Mouse (Mus musculus): Measurements from ENCODE around the gene Sfxn4. TPM values are rescaled to one million over a fixed set of nuclear protein-coding genes. Genes with fewer than 3 reads are reported as not detected.

Gene Sfxn4
- total and polyA plus RNA-seq, 3 experiments: 0.13 to 6.1 (median 0.82) TPM

DNA sequence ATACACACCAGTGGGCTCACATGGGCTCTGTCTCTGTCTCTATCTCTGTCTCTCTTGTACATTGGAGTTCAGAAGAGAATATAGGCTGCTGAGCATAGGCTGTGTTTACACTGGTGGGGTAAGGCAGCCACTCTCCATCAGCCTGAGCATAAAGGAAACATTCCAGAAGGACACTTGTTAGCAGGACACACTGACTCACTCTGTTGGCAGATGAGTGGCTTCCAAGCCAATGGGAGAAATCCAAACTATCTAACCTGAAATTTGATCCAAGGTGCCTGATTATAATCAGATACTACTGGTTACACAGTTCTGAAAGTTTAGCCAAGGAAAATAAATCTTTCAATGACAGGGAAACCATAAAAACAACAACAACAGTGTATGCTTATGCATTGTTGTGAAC lies 15.5 kb downstream of the Sfxn4 start:
- peaks cover 24% of the 10 kb centered on the region for H3K36me3 ChIP-seq (replicated peaks)
- TF ChIP-seq GATA1 (IDR thresholded peaks at IDR 0.05; ENCODE audit: borderline replicate concordance, low read length): no peak
- TF ChIP-seq CTCF (IDR thresholded peaks at IDR 0.05; ENCODE audit: low read depth, low read length): no peak
- no peak for TF ChIP-seq TAL1 (conservative IDR thresholded peaks at IDR 0.05; ENCODE audit: low read depth, low read length)
- no peak for TF ChIP-seq POLR2AphosphoS5 (IDR thresholded peaks at IDR 0.05; ENCODE audit: insufficient replicate concordance, low read depth, low read length)

GRCm38 (mm10) chr19:60843324-60843723 lies 18.0 kb downstream of the Sfxn4 start:
- Histone ChIP-seq H3K9me3 (replicated peaks) (no peaks in the 10 kb centered on the region), H3K4me1 (ENCODE audit: insufficient read depth, low read depth, low read length) (no peaks in the 10 kb centered on the region; the same call in 1 of the 2 replicates), H3K36me3 (replicated peaks) (peaks cover 38% of the 10 kb centered on the region), H3K4me3 (ENCODE audit: low read depth, low read length) (no peak overlapping the region), H3K27me3 (ENCODE audit: insufficient read depth, low read length) (no peaks in the 10 kb centered on the region)
- no peak for DNase-seq (ENCODE audit: low spot score)
- TF ChIP-seq GATA2 (IDR thresholded peaks at IDR 0.05; ENCODE audit: borderline replicate concordance, low read depth, low read length): no peak
- TF ChIP-seq GATA1 (IDR thresholded peaks at IDR 0.05; ENCODE audit: borderline replicate concordance, low read length): no peak
- TF ChIP-seq POLR2AphosphoS5 (IDR thresholded peaks at IDR 0.05; ENCODE audit: insufficient replicate concordance, low read depth, low read length): no peak
- TF ChIP-seq CTCF (IDR thresholded peaks at IDR 0.05; ENCODE audit: low read depth, low read length): no peak
- no peak for TF ChIP-seq TAL1 (conservative IDR thresholded peaks at IDR 0.05; ENCODE audit: low read depth, low read length)
- no peak for ATAC-seq (ENCODE audit: extremely low read depth, insufficient number of reproducible peaks, low FRiP score, poor library complexity, severe bottlenecking)

More for the DNA sequence above, 15.5 kb downstream of the Sfxn4 start:
- Histone ChIP-seq H3K4me3 (ENCODE audit: low read depth, low read length) (no peak overlapping the region), H3K4me1 (ENCODE audit: insufficient read depth, low read depth, low read length) (no peaks in the 10 kb centered on the region; the same call in 1 of the 2 replicates), H3K9me3 (replicated peaks) (no peaks in the 10 kb centered on the region), H3K27me3 (ENCODE audit: insufficient read depth, low read length) (no peaks in the 10 kb centered on the region)
- ATAC-seq (ENCODE audit: extremely low read depth, insufficient number of reproducible peaks, low FRiP score, poor library complexity, severe bottlenecking): no peak
- no peak for DNase-seq (ENCODE audit: low spot score)

DNA sequence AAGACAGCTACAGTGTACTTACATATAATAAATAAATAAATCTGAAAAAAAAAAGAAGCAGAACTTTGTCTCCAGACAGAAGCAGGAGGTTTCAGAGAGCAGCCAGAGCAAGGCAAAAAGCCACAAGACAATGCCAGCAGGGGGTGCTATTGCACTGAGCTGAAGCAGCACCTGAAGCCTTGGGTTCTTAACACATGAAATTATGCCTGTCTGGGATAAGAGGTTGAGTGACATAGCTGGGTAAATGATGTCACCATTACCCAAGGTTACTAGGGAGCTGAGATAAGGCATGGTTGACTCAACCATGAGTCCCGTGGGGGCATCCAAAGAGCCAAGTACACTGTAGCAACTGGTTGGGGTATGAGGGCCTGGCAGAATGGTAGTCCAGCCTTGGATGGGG lies 23.5 kb downstream of the Sfxn4 start:
- Histone ChIP-seq H3K4me1 (ENCODE audit: insufficient read depth, low read depth, low read length) (0 out of 2 replicates have a peak, but pooled peaks cover 3% of the 10 kb centered on the region), H3K36me3 (replicated peaks) (peaks cover 73% of the 10 kb centered on the region), H3K27me3 (ENCODE audit: insufficient read depth, low read length) (no peaks in the 10 kb centered on the region), H3K9me3 (replicated peaks) (no peaks in the 10 kb centered on the region), H3K4me3 (ENCODE audit: low read depth, low read length) (no peak overlapping the region)
- TF ChIP-seq POLR2AphosphoS5 (IDR thresholded peaks at IDR 0.05; ENCODE audit: insufficient replicate concordance, low read depth, low read length): no peak
- TF ChIP-seq GATA1 (IDR thresholded peaks at IDR 0.05; ENCODE audit: borderline replicate concordance, low read length): no peak
- no peak for TF ChIP-seq GATA2 (IDR thresholded peaks at IDR 0.05; ENCODE audit: borderline replicate concordance, low read depth, low read length)
- peak; percentile 53; the same call in 1 of the 2 replicates for TF ChIP-seq CTCF (IDR thresholded peaks at IDR 0.05; ENCODE audit: low read depth, low read length)
- TF ChIP-seq TAL1 (conservative IDR thresholded peaks at IDR 0.05; ENCODE audit: low read depth, low read length): no peak
- DNase-seq (ENCODE audit: low spot score): peak; percentile 15
- peak; percentile 63; the same call in 1 of the 2 replicates for ATAC-seq (ENCODE audit: extremely low read depth, insufficient number of reproducible peaks, low FRiP score, poor library complexity, severe bottlenecking)

DNA sequence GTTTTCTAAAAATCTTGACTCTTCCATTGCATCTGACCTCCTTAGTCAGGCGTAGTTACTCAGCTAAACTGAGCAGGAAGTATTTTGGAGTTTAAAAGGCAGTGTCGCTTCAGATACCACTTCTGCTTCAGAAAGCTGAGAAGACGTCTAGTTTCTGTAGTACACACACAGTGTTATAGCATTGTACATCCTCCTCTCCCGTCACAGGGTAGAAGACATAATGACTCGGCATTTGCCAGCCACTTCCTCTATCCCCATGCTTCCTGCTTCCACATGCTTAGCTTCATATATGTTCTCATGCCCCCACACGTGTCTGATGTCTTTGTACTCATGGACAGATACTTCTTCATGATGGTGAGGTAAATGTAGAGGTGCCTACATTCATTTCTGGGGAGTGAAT lies 42.6 kb downstream of the Sfxn4 start:
- peak; percentile 60 for ATAC-seq (ENCODE audit: extremely low read depth, insufficient number of reproducible peaks, low FRiP score, poor library complexity, severe bottlenecking)
- no peaks in the 10 kb centered on the region for H3K27me3 ChIP-seq (ENCODE audit: insufficient read depth, low read length)
- H3K36me3 ChIP-seq (replicated peaks): peaks cover 66% of the 10 kb centered on the region
- no peak overlapping the region for H3K4me3 ChIP-seq (ENCODE audit: low read depth, low read length)
- DNase-seq (ENCODE audit: low spot score): no peak
- H3K9me3 ChIP-seq (replicated peaks): no peaks in the 10 kb centered on the region
- H3K4me1 ChIP-seq (ENCODE audit: insufficient read depth, low read depth, low read length): 0 out of 2 replicates have a peak, but pooled peaks cover 2% of the 10 kb centered on the region
- no peak for TF ChIP-seq CTCF (IDR thresholded peaks at IDR 0.05; ENCODE audit: low read depth, low read length)
- no peak for TF ChIP-seq GATA1 (IDR thresholded peaks at IDR 0.05; ENCODE audit: borderline replicate concordance, low read length)
- no peak for TF ChIP-seq GATA2 (IDR thresholded peaks at IDR 0.05; ENCODE audit: borderline replicate concordance, low read depth, low read length)
- no peak for TF ChIP-seq TAL1 (conservative IDR thresholded peaks at IDR 0.05; ENCODE audit: low read depth, low read length)
- no peak for TF ChIP-seq POLR2AphosphoS5 (IDR thresholded peaks at IDR 0.05; ENCODE audit: insufficient replicate concordance, low read depth, low read length)

DNA sequence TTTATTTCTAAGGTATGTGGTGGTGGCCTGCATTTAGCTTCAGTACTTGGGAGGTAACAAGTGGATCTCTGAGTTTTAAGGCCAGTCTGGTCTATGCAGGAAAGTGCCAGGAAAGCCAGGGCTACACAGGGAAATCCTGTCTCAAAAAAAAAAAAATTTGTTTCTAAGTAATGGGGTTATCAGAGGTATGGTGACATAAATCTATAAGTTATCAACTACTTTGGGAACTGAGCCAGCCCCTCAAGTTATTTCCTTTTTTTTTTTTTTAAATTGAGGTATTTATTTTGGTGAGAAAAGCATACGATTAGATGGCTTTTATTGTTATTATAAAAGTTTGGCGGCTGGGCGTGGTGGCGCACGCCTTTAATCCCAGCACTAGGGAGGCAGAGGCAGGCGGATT lies 48.1 kb downstream of the Sfxn4 start:
- H3K9me3 ChIP-seq (replicated peaks): no peaks in the 10 kb centered on the region
- ATAC-seq (ENCODE audit: extremely low read depth, insufficient number of reproducible peaks, low FRiP score, poor library complexity, severe bottlenecking) (no peak), DNase-seq (ENCODE audit: low spot score) (no peak)
- H3K27me3 ChIP-seq (ENCODE audit: insufficient read depth, low read length): no peaks in the 10 kb centered on the region
- H3K36me3 ChIP-seq (replicated peaks): peaks cover 28% of the 10 kb centered on the region
- H3K4me1 ChIP-seq (ENCODE audit: insufficient read depth, low read depth, low read length): peaks cover 18% of the 10 kb centered on the region
- no peak overlapping the region for H3K4me3 ChIP-seq (ENCODE audit: low read depth, low read length)
- no peak for TF ChIP-seq TAL1 (conservative IDR thresholded peaks at IDR 0.05; ENCODE audit: low read depth, low read length)
- TF ChIP-seq GATA1 (IDR thresholded peaks at IDR 0.05; ENCODE audit: borderline replicate concordance, low read length): no peak
- no peak for TF ChIP-seq CTCF (IDR thresholded peaks at IDR 0.05; ENCODE audit: low read depth, low read length)
- TF ChIP-seq POLR2AphosphoS5 (IDR thresholded peaks at IDR 0.05; ENCODE audit: insufficient replicate concordance, low read depth, low read length): no peak
- TF ChIP-seq GATA2 (IDR thresholded peaks at IDR 0.05; ENCODE audit: borderline replicate concordance, low read depth, low read length): no peak

GRCm38 (mm10) chr19:60812036-60812389 lies 49.3 kb downstream of the Sfxn4 start:
- Histone ChIP-seq H3K9me3 (replicated peaks) (no peaks in the 10 kb centered on the region), H3K27me3 (ENCODE audit: insufficient read depth, low read length) (no peaks in the 10 kb centered on the region), H3K4me3 (ENCODE audit: low read depth, low read length) (peak overlapping the region; percentile 80), H3K36me3 (replicated peaks) (peaks cover 23% of the 10 kb centered on the region), H3K4me1 (ENCODE audit: insufficient read depth, low read depth, low read length) (peaks cover 18% of the 10 kb centered on the region)
- DNase-seq (ENCODE audit: low spot score) (no peak), ATAC-seq (ENCODE audit: extremely low read depth, insufficient number of reproducible peaks, low FRiP score, poor library complexity, severe bottlenecking) (no peak)
- TF ChIP-seq POLR2AphosphoS5 (IDR thresholded peaks at IDR 0.05; ENCODE audit: insufficient replicate concordance, low read depth, low read length) (no peak), GATA2 (IDR thresholded peaks at IDR 0.05; ENCODE audit: borderline replicate concordance, low read depth, low read length) (no peak), CTCF (IDR thresholded peaks at IDR 0.05; ENCODE audit: low read depth, low read length) (no peak), GATA1 (IDR thresholded peaks at IDR 0.05; ENCODE audit: borderline replicate concordance, low read length) (no peak), TAL1 (conservative IDR thresholded peaks at IDR 0.05; ENCODE audit: low read depth, low read length) (no peak)

All from G1E (cell line).